Mouse (Mus musculus) embryo, embryonic 11.5 days (tissue): ENCODE measurements around the gene Cntrl.

Experiments used
- DNase-seq: peaks from one replicate; pipeline ENCODE4 v3.0.0-alpha.2; 2012; ENCODE audit warnings: low read depth, low spot score

The Cntrl gene

GRCm38 (mm10) chr2:35174100-35174499, 64.8 kb downstream of the Cntrl start:
- DNase-seq = no peak

- no peak for DNase-seq
Measured at GRCm38 (mm10) chr2:35175281-35176065, 66.2 kb downstream of the Cntrl start.

GRCm38 (mm10) chr2:35178153-35178552, 68.9 kb downstream of the Cntrl start:
- no peak for DNase-seq

GRCm38 (mm10) chr2:35183115-35183673, 73.9 kb downstream of the Cntrl start:
- no peak for DNase-seq

- DNase-seq = no peak
Measured at GRCm38 (mm10) chr2:35188929-35189328, 79.6 kb downstream of the Cntrl start.

GRCm38 (mm10) chr2:35193976-35194375, 84.7 kb downstream of the Cntrl start:
- no peak for DNase-seq

GRCm38 (mm10) chr2:35195626-35196544, 86.6 kb downstream of the Cntrl start:
- no peak for DNase-seq

GRCm38 (mm10) chr2:35199541-35199940, 90.2 kb downstream of the Cntrl start:
- DNase-seq = no peak

GRCm38 (mm10) chr2:35199971-35200897, 90.9 kb downstream of the Cntrl start:
- DNase-seq = no peak

- DNase-seq = peak; percentile 100
Measured at GRCm38 (mm10) chr2:35200898-35201668, 91.8 kb downstream of the Cntrl start, which contains the start of gene Rab14. TSS of gene Rab14 (minus strand) at chr2:35201120.

- no peak for DNase-seq
Measured at GRCm38 (mm10) chr2:35203729-35204128, 94.4 kb downstream of the Cntrl start.

- no peak for DNase-seq
Measured at GRCm38 (mm10) chr2:35206761-35207160, 97.5 kb downstream of the Cntrl start.

- DNase-seq = no peak
Measured at GRCm38 (mm10) chr2:35208054-35208453, 98.8 kb downstream of the Cntrl start.

GRCm38 (mm10) chr2:35208931-35209665, 99.8 kb downstream of the Cntrl start:
- DNase-seq = no peak

GRCm38 (mm10) chr2:35211681-35212080, 102.4 kb downstream of the Cntrl start:
- DNase-seq = no peak

GRCm38 (mm10) chr2:35213345-35213910, 104.1 kb downstream of the Cntrl start:
- no peak for DNase-seq

- DNase-seq = peak; percentile 78
Measured at GRCm38 (mm10) chr2:35214881-35215358, 105.6 kb downstream of the Cntrl start.

GRCm38 (mm10) chr2:35215363-35215762, 106.1 kb downstream of the Cntrl start:
- DNase-seq = no peak

GRCm38 (mm10) chr2:35216701-35217100, 107.4 kb downstream of the Cntrl start:
- no peak for DNase-seq
